14 mouse cellular contexts compared by ENCODE assay signal in genomic region chr7:99824649-99825483, GRCm38 (mm10). TPM values are rescaled to one million over a fixed set of nuclear protein-coding genes. Genes with fewer than 3 reads are reported as not detected.
DNase-seq lines count a peak whose midpoint lies in the region; ATAC-seq and TF ChIP-seq lines count a peak whose summit lies in the region.
"Had no signal": no experiment of that assay in that cellular context is flagged by ENCODE, and none has a peak within 500 bp of the region (broad histone marks: within the 10 kb centered on the region; RNA-seq: fewer than 3 reads in every experiment).

No protein-coding gene starts in this region.

- H3K27ac ChIP-seq in heart, embryonic 13.5 days (replicated peaks) = no peak overlapping the region; the same call in 1 of the 2 replicates
- H3K27ac ChIP-seq in limb, embryonic 15.5 days = 0 out of 2 replicates have a peak overlapping the region, but pooled peaks have one; percentile 11
- H3K27ac ChIP-seq in stomach, postnatal 0 days (replicated peaks) = peak overlapping the region; percentile 59; the same call in 1 of the 2 replicates
- H3K27ac ChIP-seq in midbrain, embryonic 14.5 days (replicated peaks; ENCODE audit: low read depth, low read length) = no peak overlapping the region
- no peak overlapping the region for H3K27ac ChIP-seq in kidney, embryonic 16.5 days (ENCODE audit: low read length)
- no peak overlapping the region for H3K27ac ChIP-seq in midbrain, embryonic 10.5 days (replicated peaks)
- H3K27ac ChIP-seq: embryonic facial prominence, embryonic 13.5 days; hindbrain, embryonic 15.5 days; neural tube, embryonic 13.5 days had no signal

- peaks cover 60% of the 10 kb centered on the region for H3K4me1 ChIP-seq in heart, embryonic 13.5 days
- H3K4me1 ChIP-seq in limb, embryonic 15.5 days = 0 out of 2 replicates have a peak, but pooled peaks cover 4% of the 10 kb centered on the region
- H3K4me1 ChIP-seq in stomach, postnatal 0 days (replicated peaks; ENCODE audit: control insufficient read depth, insufficient read depth) = no peaks in the 10 kb centered on the region; the same call in 1 of the 2 replicates
- H3K4me1 ChIP-seq in midbrain, embryonic 14.5 days (ENCODE audit: control insufficient read depth, insufficient read depth, low read length) = 0 out of 2 replicates have a peak, but pooled peaks cover 6% of the 10 kb centered on the region
- peaks cover 5% of the 10 kb centered on the region; the same call in 1 of the 2 replicates for H3K4me1 ChIP-seq in kidney, embryonic 16.5 days (ENCODE audit: insufficient read depth, low read length)
- peaks cover 15% of the 10 kb centered on the region for H3K4me1 ChIP-seq in midbrain, embryonic 10.5 days
- H3K4me1 ChIP-seq: hindbrain, embryonic 15.5 days had no signal

- H3K4me2 ChIP-seq in heart, embryonic 13.5 days = peak overlapping the region; percentile 43
- H3K4me2 ChIP-seq in limb, embryonic 15.5 days = no peak overlapping the region
- no peak overlapping the region for H3K4me2 ChIP-seq in stomach, postnatal 0 days (replicated peaks; ENCODE audit: low read depth)
- H3K4me2 ChIP-seq in midbrain, embryonic 14.5 days (ENCODE audit: low read length) = no peak overlapping the region
- no peak overlapping the region for H3K4me2 ChIP-seq in kidney, embryonic 16.5 days (replicated peaks; ENCODE audit: low read depth, low read length)
- H3K4me2 ChIP-seq: embryonic facial prominence, embryonic 13.5 days; hindbrain, embryonic 15.5 days; midbrain, embryonic 11.5 days; neural tube, embryonic 13.5 days had no signal

- no peak for TF ChIP-seq EP300 in stomach, postnatal 0 days (optimal IDR thresholded peaks at IDR 0.05)

- WGBS in heart, embryonic 13.5 days = 20% methylated on average over 16 of the region's 16 CpGs
- WGBS in limb, embryonic 15.5 days = 82% methylated on average over 16 of the region's 16 CpGs
- 66% methylated on average over 16 of the region's 16 CpGs for WGBS in stomach, postnatal 0 days
- WGBS in midbrain, embryonic 14.5 days = 89% methylated on average over 16 of the region's 16 CpGs
- 83% methylated on average over 16 of the region's 16 CpGs for WGBS in kidney, embryonic 16.5 days
- WGBS in midbrain, embryonic 10.5 days = 83% methylated on average over 16 of the region's 16 CpGs

- H3K36me3 ChIP-seq in heart, embryonic 13.5 days = 0 out of 2 replicates have a peak, but pooled peaks cover 9% of the 10 kb centered on the region
- H3K36me3 ChIP-seq in limb, embryonic 15.5 days = no peaks in the 10 kb centered on the region
- no peaks in the 10 kb centered on the region for H3K36me3 ChIP-seq in stomach, postnatal 0 days (ENCODE audit: control insufficient read depth, insufficient read depth, low read length)
- no peaks in the 10 kb centered on the region for H3K36me3 ChIP-seq in midbrain, embryonic 14.5 days (ENCODE audit: control insufficient read depth, insufficient read depth, low read length)
- H3K36me3 ChIP-seq in kidney, embryonic 16.5 days (ENCODE audit: insufficient read depth, low read length) = no peaks in the 10 kb centered on the region
- no peaks in the 10 kb centered on the region for H3K36me3 ChIP-seq in midbrain, embryonic 10.5 days
- H3K36me3 ChIP-seq: hindbrain, embryonic 15.5 days; neural tube, embryonic 13.5 days had no signal

- no peak for ATAC-seq in heart, embryonic 13.5 days (ENCODE audit: extremely low read depth, insufficient number of reproducible peaks, low FRiP score, low TSS enrichment)
- ATAC-seq in limb, embryonic 15.5 days (ENCODE audit: insufficient number of reproducible peaks, low FRiP score, low TSS enrichment, low read depth) = no peak
- ATAC-seq in stomach, postnatal 0 days (ENCODE audit: low FRiP score, low TSS enrichment) = no peak
- no peak for ATAC-seq in midbrain, embryonic 14.5 days (ENCODE audit: low FRiP score, low TSS enrichment)
- no peak for ATAC-seq in kidney, embryonic 16.5 days (ENCODE audit: low FRiP score, low TSS enrichment)

- no peak overlapping the region for H3K4me3 ChIP-seq in heart, embryonic 13.5 days
- H3K4me3 ChIP-seq in limb, embryonic 15.5 days = no peak overlapping the region
- H3K4me3 ChIP-seq in stomach, postnatal 0 days (ENCODE audit: low read depth, low read length) = no peak overlapping the region
- no peak overlapping the region for H3K4me3 ChIP-seq in midbrain, embryonic 14.5 days (replicated peaks; ENCODE audit: low read depth, low read length)
- no peak overlapping the region for H3K4me3 ChIP-seq in kidney, embryonic 16.5 days (ENCODE audit: low read length)
- H3K4me3 ChIP-seq in midbrain, embryonic 10.5 days = no peak overlapping the region; the same call in 1 of the 2 replicates
- H3K4me3 ChIP-seq: embryonic facial prominence, embryonic 13.5 days; hindbrain, embryonic 15.5 days; neural tube, embryonic 13.5 days had no signal

- DNase-seq in heart, postnatal 14 days = no peak
- peak; percentile 39 for DNase-seq in MEL-GATA-1-ER (ENCODE audit: extremely low read depth, low read depth)
- no peak for DNase-seq in stomach, postnatal 0 days (ENCODE audit: low spot score)
- DNase-seq in midbrain, embryonic 14.5 days = no peak
- DNase-seq in midbrain, embryonic 10.5 days (ENCODE audit: low spot score) = no peak
- DNase-seq: cerebellum, adult 9-11 months; right cerebral cortex, postnatal 4 days had no signal

- no peaks in the 10 kb centered on the region for H3K9me3 ChIP-seq in heart, embryonic 13.5 days
- no peaks in the 10 kb centered on the region for H3K9me3 ChIP-seq in limb, embryonic 15.5 days
- H3K9me3 ChIP-seq in stomach, postnatal 0 days (ENCODE audit: control insufficient read depth, low read length) = no peaks in the 10 kb centered on the region
- no peaks in the 10 kb centered on the region for H3K9me3 ChIP-seq in midbrain, embryonic 14.5 days (ENCODE audit: control insufficient read depth, low read length)
- no peaks in the 10 kb centered on the region for H3K9me3 ChIP-seq in kidney, embryonic 16.5 days (ENCODE audit: low read length)
- no peaks in the 10 kb centered on the region for H3K9me3 ChIP-seq in midbrain, embryonic 10.5 days (replicated peaks)
- H3K9me3 ChIP-seq: embryonic facial prominence, embryonic 13.5 days; hindbrain, embryonic 15.5 days; neural tube, embryonic 13.5 days had no signal

- no peaks in the 10 kb centered on the region for H3K27me3 ChIP-seq in heart, embryonic 13.5 days (replicated peaks)
- no peaks in the 10 kb centered on the region for H3K27me3 ChIP-seq in limb, embryonic 15.5 days
- no peaks in the 10 kb centered on the region for H3K27me3 ChIP-seq in stomach, postnatal 0 days (ENCODE audit: control insufficient read depth, insufficient read depth, low read length)
- no peaks in the 10 kb centered on the region for H3K27me3 ChIP-seq in midbrain, embryonic 14.5 days (ENCODE audit: control insufficient read depth, insufficient read depth, low read length)
- no peaks in the 10 kb centered on the region for H3K27me3 ChIP-seq in kidney, embryonic 16.5 days (ENCODE audit: insufficient read depth, low read length)
- no peaks in the 10 kb centered on the region for H3K27me3 ChIP-seq in midbrain, embryonic 10.5 days (ENCODE audit: low read depth, poor library complexity, severe bottlenecking)
- H3K27me3 ChIP-seq: embryonic facial prominence, embryonic 13.5 days; hindbrain, embryonic 15.5 days; neural tube, embryonic 13.5 days had no signal

- no peak for TF ChIP-seq CTCF in stomach, postnatal 0 days (IDR thresholded peaks at IDR 0.05; ENCODE audit: low read depth)

- intact Hi-C loops in heart, postnatal 14 days (cut with DNase I) = loop anchor here (5.0 kb wide), 1 partner anchor 37 kb away; the partner anchor contains the start of gene Spcs2

- H3K9ac ChIP-seq in heart, embryonic 13.5 days = 0 out of 2 replicates have a peak overlapping the region, but pooled peaks have one; percentile 0
- H3K9ac ChIP-seq in limb, embryonic 15.5 days = no peak overlapping the region
- H3K9ac ChIP-seq in stomach, postnatal 0 days (ENCODE audit: low read length) = no peak overlapping the region
- no peak overlapping the region for H3K9ac ChIP-seq in midbrain, embryonic 14.5 days (replicated peaks; ENCODE audit: low read length)
- no peak overlapping the region for H3K9ac ChIP-seq in kidney, embryonic 16.5 days (replicated peaks; ENCODE audit: low read length)
- H3K9ac ChIP-seq: embryonic facial prominence, embryonic 13.5 days; hindbrain, embryonic 15.5 days; neural tube, embryonic 13.5 days had no signal

RNA-seq across cellular contexts. Expression of gene Neu3, which starts 3.4 kb away (rescaled TPM):
- 3.1 and 3.9 TPM in 2 replicates for polyA plus RNA-seq in heart, embryonic 13.5 days (2015; fragmentation: Nextera tagmentation; extraction: Ambion mirVana)
- total RNA-seq in heart, postnatal 14 days (2021) = 1 to 10 TPM; 3.9 to 4.9 TPM
- 5.0 and 5.1 TPM in 2 replicates for polyA plus RNA-seq in limb, embryonic 15.5 days (2015; fragmentation: Nextera tagmentation; extraction: Ambion mirVana)
- polyA plus RNA-seq in stomach, postnatal 0 days (2015; fragmentation: Nextera tagmentation; extraction: Ambion mirVana) = 4.0 and 4.4 TPM in 2 replicates
- 1.7 and 1.8 TPM in 2 replicates for polyA plus RNA-seq in midbrain, embryonic 14.5 days (2014; fragmentation: Nextera tagmentation; extraction: Ambion mirVana)
- polyA plus RNA-seq in kidney, embryonic 16.5 days (2015; fragmentation: Nextera tagmentation; extraction: Ambion mirVana) = 3.0 and 3.5 TPM in 2 replicates
- 2.5 TPM in 2 replicates for polyA plus RNA-seq in midbrain, embryonic 10.5 days (2016; fragmentation: Nextera tagmentation; extraction: Ambion mirVana)

RNA-seq across cellular contexts. Expression of gene Xrra1, which starts 34.0 kb away (rescaled TPM):
- 0.15 and 0.18 TPM in 2 replicates for polyA plus RNA-seq in heart, embryonic 13.5 days (2015; fragmentation: Nextera tagmentation; extraction: Ambion mirVana)
- 1 to 10 TPM in 1 of 2 experiments, not detected in 1; 1.1 TPM for total RNA-seq in heart, postnatal 14 days (2021)
- 0.19 and 0.57 TPM in 2 replicates for polyA plus RNA-seq in limb, embryonic 15.5 days (2015; fragmentation: Nextera tagmentation; extraction: Ambion mirVana)
- polyA plus RNA-seq in stomach, postnatal 0 days (2015; fragmentation: Nextera tagmentation; extraction: Ambion mirVana) = 0.08 and 0.27 TPM in 2 replicates
- 1.0 and 1.2 TPM in 2 replicates for polyA plus RNA-seq in midbrain, embryonic 14.5 days (2014; fragmentation: Nextera tagmentation; extraction: Ambion mirVana)
- polyA plus RNA-seq in kidney, embryonic 16.5 days (2015; fragmentation: Nextera tagmentation; extraction: Ambion mirVana) = 0.26 TPM in 2 replicates
- polyA plus RNA-seq in midbrain, embryonic 10.5 days (2016; fragmentation: Nextera tagmentation; extraction: Ambion mirVana) = 0.27 and 0.38 TPM in 2 replicates

RNA-seq across cellular contexts. Expression of gene Spcs2, which starts 38.4 kb away (rescaled TPM):
- polyA plus RNA-seq in heart, embryonic 13.5 days (2015; fragmentation: Nextera tagmentation; extraction: Ambion mirVana) = 187 and 211 TPM in 2 replicates
- 10 to 100 TPM; 44.1 to 53.6 TPM for total RNA-seq in heart, postnatal 14 days (2021)
- 338 and 353 TPM in 2 replicates for polyA plus RNA-seq in limb, embryonic 15.5 days (2015; fragmentation: Nextera tagmentation; extraction: Ambion mirVana)
- 289 and 308 TPM in 2 replicates for polyA plus RNA-seq in stomach, postnatal 0 days (2015; fragmentation: Nextera tagmentation; extraction: Ambion mirVana)
- 285 and 286 TPM in 2 replicates for polyA plus RNA-seq in midbrain, embryonic 14.5 days (2014; fragmentation: Nextera tagmentation; extraction: Ambion mirVana)
- 361 and 372 TPM in 2 replicates for polyA plus RNA-seq in kidney, embryonic 16.5 days (2015; fragmentation: Nextera tagmentation; extraction: Ambion mirVana)
- 396 and 411 TPM in 2 replicates for polyA plus RNA-seq in midbrain, embryonic 10.5 days (2016; fragmentation: Nextera tagmentation; extraction: Ambion mirVana)

Comparison
In these comparisons a context has a peak if more than half of its experiments do, and no peak if none do; other contexts are left out.
1. H3K27ac ChIP-seq: peak in limb, embryonic 15.5 days (single experiment) and stomach, postnatal 0 days (single experiment); none in heart, embryonic 13.5 days (single experiment), midbrain, embryonic 14.5 days (single experiment), kidney, embryonic 16.5 days (single experiment) and midbrain, embryonic 10.5 days (single experiment).